Mouse (Mus musculus) thymus, postnatal 36 days (tissue): ENCODE data around the gene Ttc3.

Experiments
- DNase-seq, 2 experiments: peaks; one replicate each; pipeline ENCODE4 v3.0.0; 2022; ENCODE audit warnings: mixed read lengths in 2 of 2

Gene Ttc3

GRCm38 (mm10) chr16:94509983-94510382 lies 139.6 kb downstream of the Ttc3 start:
- DNase-seq = no peak

- DNase-seq = no peak
These were observed 147.2 kb downstream of the Ttc3 start for GRCm38 (mm10) chr16:94517606-94518005.
